Comparison of ENCODE assay signal across 12 mouse cellular contexts in genomic region chr17:8342706-8343105, GRCm38 (mm10). TPM values are rescaled to one million over a fixed set of nuclear protein-coding genes. Genes with fewer than 3 reads are reported as not detected.
DNase-seq lines count a peak whose midpoint lies in the region; ATAC-seq and TF ChIP-seq lines count a peak whose summit lies in the region.
"Had no signal": no experiment of that assay in that cellular context is flagged by ENCODE, and none has a peak within 500 bp of the region (broad histone marks: within the 10 kb centered on the region; RNA-seq: fewer than 3 reads in every experiment).

No protein-coding gene starts in this region.

- DNase-seq in forebrain, embryonic 11.5 days (ENCODE audit: low spot score), result no peak
- peak; percentile 43 for DNase-seq in 416B (ENCODE audit: low read depth)
- DNase-seq in forebrain, postnatal 0 days, result no peak
- no peak for DNase-seq in cerebellum, postnatal 4 days (ENCODE audit: low spot score in 2 of 2)
- DNase-seq in left cerebral cortex, postnatal 36 days (ENCODE audit: low spot score in 2 of 2), result no peak
- no peak for DNase-seq in c-Kit-positive CD71-positive TER-119-positive erythroid progenitor cells, embryonic 14.5 days (ENCODE audit: low spot score)
- DNase-seq: heart, postnatal 36 days; lung, embryonic 14.5 days had no signal

- no peak for TF ChIP-seq CTCF in forebrain, postnatal 0 days (IDR thresholded peaks at IDR 0.05; ENCODE audit: low read depth)

- intact Hi-C loops in left cerebral cortex, postnatal 36 days (cut with DNase I), result no loop called here

- peaks cover 34% of the 10 kb centered on the region for H3K4me1 ChIP-seq in forebrain, embryonic 13.5 days
- H3K4me1 ChIP-seq in forebrain, embryonic 11.5 days (replicated peaks; ENCODE audit: control insufficient read depth, insufficient read depth, low read length), result peaks cover 8% of the 10 kb centered on the region; the same call in 1 of the 2 replicates
- H3K4me1 ChIP-seq in forebrain, postnatal 0 days (ENCODE audit: insufficient read depth), result peaks cover 29% of the 10 kb centered on the region
- H3K4me1 ChIP-seq in neural tube, embryonic 14.5 days (ENCODE audit: control insufficient read depth, insufficient read depth, low read length), result peaks cover 14% of the 10 kb centered on the region

- peaks cover 30% of the 10 kb centered on the region for H3K27me3 ChIP-seq in forebrain, embryonic 13.5 days
- H3K27me3 ChIP-seq in forebrain, embryonic 11.5 days (ENCODE audit: control insufficient read depth, insufficient read depth, low read length), result peaks cover 35% of the 10 kb centered on the region
- no peaks in the 10 kb centered on the region for H3K27me3 ChIP-seq in forebrain, postnatal 0 days (ENCODE audit: insufficient read depth, low read length)
- 0 out of 2 replicates have a peak, but pooled peaks cover 3% of the 10 kb centered on the region for H3K27me3 ChIP-seq in neural tube, embryonic 14.5 days (ENCODE audit: control insufficient read depth, insufficient read depth, low read length)

- no peak for ATAC-seq in forebrain, embryonic 13.5 days
- ATAC-seq in forebrain, embryonic 11.5 days (replicated peaks; ENCODE audit: low FRiP score), result no peak
- no peak for ATAC-seq in forebrain, postnatal 0 days
- no peak for ATAC-seq in neural tube, embryonic 14.5 days (ENCODE audit: low read depth)

- H3K4me3 ChIP-seq in forebrain, embryonic 13.5 days, result no peak overlapping the region
- no peak overlapping the region for H3K4me3 ChIP-seq in forebrain, embryonic 11.5 days (ENCODE audit: low read depth, low read length)
- H3K4me3 ChIP-seq in forebrain, postnatal 0 days (ENCODE audit: low read depth, low read length), result peak overlapping the region; percentile 77
- no peak overlapping the region for H3K4me3 ChIP-seq in neural tube, embryonic 14.5 days (ENCODE audit: low read depth, low read length)
- H3K4me3 ChIP-seq: limb, embryonic 12.5 days had no signal

- peak overlapping the region; percentile 1; the same call in 1 of the 2 replicates for H3K9ac ChIP-seq in forebrain, embryonic 13.5 days
- no peak overlapping the region for H3K9ac ChIP-seq in forebrain, embryonic 11.5 days (ENCODE audit: low read length)
- H3K9ac ChIP-seq in forebrain, postnatal 0 days, result peak overlapping the region; percentile 97; the same call in 1 of the 2 replicates
- no peak overlapping the region for H3K9ac ChIP-seq in neural tube, embryonic 14.5 days (replicated peaks; ENCODE audit: low read depth, low read length)
- H3K9ac ChIP-seq: limb, embryonic 12.5 days; lung, embryonic 14.5 days had no signal

- H3K4me2 ChIP-seq in forebrain, embryonic 13.5 days, result peak overlapping the region; percentile 97
- H3K4me2 ChIP-seq in forebrain, embryonic 11.5 days (ENCODE audit: low read depth, low read length, severe bottlenecking), result no peak overlapping the region
- peak overlapping the region; percentile 99 for H3K4me2 ChIP-seq in forebrain, postnatal 0 days (ENCODE audit: low read depth)
- peak overlapping the region; percentile 94 for H3K4me2 ChIP-seq in neural tube, embryonic 14.5 days (ENCODE audit: low read depth, low read length)
- H3K4me2 ChIP-seq: limb, embryonic 12.5 days had no signal

- WGBS in forebrain, embryonic 13.5 days, result 38% methylated on average over 5 of the region's 5 CpGs
- 55% methylated on average over 5 of the region's 5 CpGs for WGBS in forebrain, embryonic 11.5 days
- WGBS in forebrain, postnatal 0 days, result 46% methylated on average over 5 of the region's 5 CpGs
- WGBS in neural tube, embryonic 14.5 days, result 45% methylated on average over 5 of the region's 5 CpGs

- no peaks in the 10 kb centered on the region for H3K36me3 ChIP-seq in forebrain, embryonic 13.5 days (ENCODE audit: poor library complexity, severe bottlenecking)
- no peaks in the 10 kb centered on the region for H3K36me3 ChIP-seq in forebrain, embryonic 11.5 days (ENCODE audit: control insufficient read depth, insufficient read depth, low read length)
- no peaks in the 10 kb centered on the region for H3K36me3 ChIP-seq in forebrain, postnatal 0 days (ENCODE audit: insufficient read depth)
- no peaks in the 10 kb centered on the region for H3K36me3 ChIP-seq in neural tube, embryonic 14.5 days (ENCODE audit: control insufficient read depth, insufficient read depth, low read length)
- H3K36me3 ChIP-seq: limb, embryonic 12.5 days had no signal

- no peak overlapping the region for H3K27ac ChIP-seq in forebrain, embryonic 13.5 days
- no peak overlapping the region for H3K27ac ChIP-seq in forebrain, embryonic 11.5 days (ENCODE audit: low read depth, low read length)
- H3K27ac ChIP-seq in forebrain, postnatal 0 days (ENCODE audit: low read depth, low read length), result no peak overlapping the region; the same call in 1 of the 2 replicates
- H3K27ac ChIP-seq in neural tube, embryonic 14.5 days (ENCODE audit: low read depth, low read length), result no peak overlapping the region
- H3K27ac ChIP-seq: limb, embryonic 12.5 days had no signal

- H3K9me3 ChIP-seq in forebrain, embryonic 13.5 days (replicated peaks), result no peaks in the 10 kb centered on the region
- no peaks in the 10 kb centered on the region for H3K9me3 ChIP-seq in forebrain, embryonic 11.5 days (ENCODE audit: control insufficient read depth, low read length)
- H3K9me3 ChIP-seq in forebrain, postnatal 0 days (ENCODE audit: low read length), result no peaks in the 10 kb centered on the region
- no peaks in the 10 kb centered on the region for H3K9me3 ChIP-seq in neural tube, embryonic 14.5 days (ENCODE audit: control insufficient read depth, low read length)
- H3K9me3 ChIP-seq: limb, embryonic 12.5 days had no signal

RNA-seq across cellular contexts. Expression of gene Prr18, which starts 5.4 kb away (rescaled TPM):
- 5.1 TPM in 2 replicates for polyA plus RNA-seq in forebrain, embryonic 13.5 days (2015; fragmentation: Nextera tagmentation; extraction: Ambion mirVana)
- 1.2 and 1.6 TPM in 2 replicates for polyA plus RNA-seq in forebrain, embryonic 11.5 days (2014; fragmentation: Nextera tagmentation; extraction: Ambion mirVana)
- 22.8 and 24.0 TPM in 2 replicates for total RNA-seq in forebrain, postnatal 0 days (2014; rRNA removed)
- 11.1 and 15.6 TPM in 2 replicates for polyA plus RNA-seq in forebrain, postnatal 0 days (2015; fragmentation: Nextera tagmentation; extraction: Ambion mirVana)
- 17.0 and 20.6 TPM in 2 replicates for polyA plus RNA-seq in neural tube, embryonic 14.5 days (2014; fragmentation: Nextera tagmentation; extraction: Ambion mirVana)
- total RNA-seq in left cerebral cortex, postnatal 36 days (2021), result 10 to 100 TPM; 14.4 to 23.3 TPM

RNA-seq across cellular contexts. Expression of gene T2, which starts 13.1 kb away (rescaled TPM):
- polyA plus RNA-seq in forebrain, embryonic 13.5 days (2015; fragmentation: Nextera tagmentation; extraction: Ambion mirVana), result 0.41 and 0.53 TPM in 2 replicates
- 0.33 and 0.59 TPM in 2 replicates for polyA plus RNA-seq in forebrain, embryonic 11.5 days (2014; fragmentation: Nextera tagmentation; extraction: Ambion mirVana)
- total RNA-seq in forebrain, postnatal 0 days (2014; rRNA removed), result 0.69 and 1.8 TPM in 2 replicates
- 0.51 and 0.60 TPM in 2 replicates for polyA plus RNA-seq in forebrain, postnatal 0 days (2015; fragmentation: Nextera tagmentation; extraction: Ambion mirVana)
- 0.81 and 0.96 TPM in 2 replicates for polyA plus RNA-seq in neural tube, embryonic 14.5 days (2014; fragmentation: Nextera tagmentation; extraction: Ambion mirVana)
- under 1 TPM; 0.32 to 0.68 TPM for total RNA-seq in left cerebral cortex, postnatal 36 days (2021)
- total RNA-seq: adrenal gland, adult 18-20 months had no signal

RNA-seq across cellular contexts. Expression of gene Sft2d1, which starts 31.8 kb away (rescaled TPM):
- polyA plus RNA-seq in forebrain, embryonic 13.5 days (2015; fragmentation: Nextera tagmentation; extraction: Ambion mirVana), result 113 and 114 TPM in 2 replicates
- 54.8 and 69.1 TPM in 2 replicates for polyA plus RNA-seq in forebrain, embryonic 11.5 days (2014; fragmentation: Nextera tagmentation; extraction: Ambion mirVana)
- total RNA-seq in forebrain, postnatal 0 days (2014; rRNA removed), result 119 and 138 TPM in 2 replicates
- 196 and 226 TPM in 2 replicates for polyA plus RNA-seq in forebrain, postnatal 0 days (2015; fragmentation: Nextera tagmentation; extraction: Ambion mirVana)
- 149 and 195 TPM in 2 replicates for polyA plus RNA-seq in neural tube, embryonic 14.5 days (2014; fragmentation: Nextera tagmentation; extraction: Ambion mirVana)
- total RNA-seq in left cerebral cortex, postnatal 36 days (2021), result 10 to 100 TPM; 48.0 to 71.2 TPM

Comparison
In these comparisons a context has a peak if more than half of its experiments do, and no peak if none do; other contexts are left out.
1. H3K9ac ChIP-seq: peak in forebrain, embryonic 13.5 days (single experiment) and forebrain, postnatal 0 days (single experiment); none in forebrain, embryonic 11.5 days (single experiment) and neural tube, embryonic 14.5 days (single experiment).